In genomic region chr4:135819826-135820526, GRCm38 (mm10) we compare ENCODE assay signal across 7 mouse cellular contexts. TPM values are rescaled to one million over a fixed set of nuclear protein-coding genes. Genes with fewer than 3 reads are reported as not detected.
DNase-seq lines count a peak whose midpoint lies in the region; ATAC-seq lines count a peak whose summit lies in the region.

No protein-coding gene starts in this region.

- WGBS in heart, embryonic 11.5 days (ENCODE audit: insufficient replicate concordance), result 51% methylated on average over 17 of the region's 17 CpGs
- WGBS in limb, embryonic 10.5 days, result 76% methylated on average over 17 of the region's 17 CpGs
- 82% methylated on average over 17 of the region's 17 CpGs for WGBS in forebrain, embryonic 11.5 days

- DNase-seq in NIH3T3 (ENCODE audit: low read depth), result peak; percentile 24
- DNase-seq in adrenal gland, postnatal 36 days, result peak; percentile 87 to 90
- peak; percentile 46 for DNase-seq in limb, embryonic 10.5 days (ENCODE audit: low spot score)
- DNase-seq in splenic B cell, adult 2 months (ENCODE audit: low read depth, low spot score), result peak; percentile 34
- DNase-seq in cerebellum, adult 8-10 months, result no peak
- no peak for DNase-seq in forebrain, embryonic 11.5 days (ENCODE audit: low spot score)

- no peaks in the 10 kb centered on the region; the same call in 1 of the 2 replicates for H3K4me1 ChIP-seq in heart, embryonic 11.5 days (ENCODE audit: control insufficient read depth, insufficient read depth, low read length)
- H3K4me1 ChIP-seq in limb, embryonic 10.5 days, result peaks cover 8% of the 10 kb centered on the region
- no peaks in the 10 kb centered on the region for H3K4me1 ChIP-seq in forebrain, embryonic 11.5 days (replicated peaks; ENCODE audit: control insufficient read depth, insufficient read depth, low read length)

- no peak overlapping the region for H3K9ac ChIP-seq in heart, embryonic 11.5 days (ENCODE audit: low read depth, low read length)
- H3K9ac ChIP-seq in forebrain, embryonic 11.5 days (ENCODE audit: low read length), result no peak overlapping the region

- no peaks in the 10 kb centered on the region for H3K36me3 ChIP-seq in heart, embryonic 11.5 days (ENCODE audit: control insufficient read depth, insufficient read depth, low read length)
- H3K36me3 ChIP-seq in limb, embryonic 10.5 days, result no peaks in the 10 kb centered on the region
- no peaks in the 10 kb centered on the region for H3K36me3 ChIP-seq in splenic B cell, adult 2 months (ENCODE audit: control insufficient read depth, insufficient read depth, low read length, poor library complexity, severe bottlenecking)
- H3K36me3 ChIP-seq in forebrain, embryonic 11.5 days (ENCODE audit: control insufficient read depth, insufficient read depth, low read length), result no peaks in the 10 kb centered on the region

- 0 out of 2 replicates have a peak overlapping the region, but pooled peaks have one; percentile 46 for H3K27ac ChIP-seq in heart, embryonic 11.5 days (ENCODE audit: low read depth, low read length)
- H3K27ac ChIP-seq in limb, embryonic 10.5 days, result peak overlapping the region; percentile 39; the same call in 1 of the 2 replicates
- H3K27ac ChIP-seq in forebrain, embryonic 11.5 days (ENCODE audit: low read depth, low read length), result no peak overlapping the region

- no peak for ATAC-seq in heart, embryonic 11.5 days (replicated peaks; ENCODE audit: insufficient number of reproducible peaks, low FRiP score, low TSS enrichment)
- ATAC-seq in forebrain, embryonic 11.5 days (replicated peaks; ENCODE audit: low FRiP score), result no peak

- H3K4me2 ChIP-seq in heart, embryonic 11.5 days, result no peak overlapping the region
- H3K4me2 ChIP-seq in forebrain, embryonic 11.5 days (ENCODE audit: low read depth, low read length, severe bottlenecking), result no peak overlapping the region

- H3K4me3 ChIP-seq in heart, embryonic 11.5 days (ENCODE audit: low read depth, low read length), result no peak overlapping the region
- no peak overlapping the region for H3K4me3 ChIP-seq in limb, embryonic 10.5 days
- H3K4me3 ChIP-seq in forebrain, embryonic 11.5 days (ENCODE audit: low read depth, low read length), result no peak overlapping the region

- H3K27me3 ChIP-seq in heart, embryonic 11.5 days (ENCODE audit: control insufficient read depth, insufficient read depth, low read length), result no peaks in the 10 kb centered on the region
- H3K27me3 ChIP-seq in limb, embryonic 10.5 days (ENCODE audit: low read depth, poor library complexity, severe bottlenecking), result no peaks in the 10 kb centered on the region
- H3K27me3 ChIP-seq in splenic B cell, adult 2 months (ENCODE audit: control insufficient read depth, insufficient read depth, low read length, poor library complexity, severe bottlenecking), result no peaks in the 10 kb centered on the region
- H3K27me3 ChIP-seq in forebrain, embryonic 11.5 days (ENCODE audit: control insufficient read depth, insufficient read depth, low read length), result no peaks in the 10 kb centered on the region

- H3K9me3 ChIP-seq in heart, embryonic 11.5 days (replicated peaks; ENCODE audit: control insufficient read depth, low read length), result no peaks in the 10 kb centered on the region
- H3K9me3 ChIP-seq in limb, embryonic 10.5 days (replicated peaks), result no peaks in the 10 kb centered on the region
- no peaks in the 10 kb centered on the region for H3K9me3 ChIP-seq in forebrain, embryonic 11.5 days (ENCODE audit: control insufficient read depth, low read length)

RNA-seq across cellular contexts. Expression of gene Srsf10, which starts 35.6 kb away (rescaled TPM):
- total RNA-seq in adrenal gland, postnatal 36 days (2021), result 100 to 1,000 TPM in 1 of 2 experiments, 10 to 100 TPM in 1; 82.3 to 120 TPM
- polyA plus RNA-seq in heart, embryonic 11.5 days (2014; fragmentation: Nextera tagmentation; extraction: Ambion mirVana), result 191 and 202 TPM in 2 replicates
- polyA plus RNA-seq in limb, embryonic 10.5 days (2016; fragmentation: Nextera tagmentation; extraction: Ambion mirVana), result 328 and 383 TPM in 2 replicates
- polyA plus RNA-seq in forebrain, embryonic 11.5 days (2014; fragmentation: Nextera tagmentation; extraction: Ambion mirVana), result 392 and 452 TPM in 2 replicates

RNA-seq across cellular contexts. Expression of gene Pnrc2, which starts 53.7 kb away (rescaled TPM):
- 100 to 1,000 TPM; 104 to 111 TPM for total RNA-seq in adrenal gland, postnatal 36 days (2021)
- polyA plus RNA-seq in heart, embryonic 11.5 days (2014; fragmentation: Nextera tagmentation; extraction: Ambion mirVana), result 138 and 144 TPM in 2 replicates
- polyA plus RNA-seq in limb, embryonic 10.5 days (2016; fragmentation: Nextera tagmentation; extraction: Ambion mirVana), result 177 and 208 TPM in 2 replicates
- polyA plus RNA-seq in forebrain, embryonic 11.5 days (2014; fragmentation: Nextera tagmentation; extraction: Ambion mirVana), result 220 and 234 TPM in 2 replicates

Comparison
In these comparisons a context has a peak if more than half of its experiments do, and no peak if none do; other contexts are left out.
1. DNase-seq: peak in NIH3T3 (single experiment), adrenal gland, postnatal 36 days (2 of 2), limb, embryonic 10.5 days (single experiment) and splenic B cell, adult 2 months (single experiment); none in cerebellum, adult 8-10 months (single experiment) and forebrain, embryonic 11.5 days (single experiment).